Mouse (Mus musculus): ENCODE data around the gene Shkbp1. TPM values are rescaled to one million over a fixed set of nuclear protein-coding genes. Genes with fewer than 3 reads are reported as not detected.

The Shkbp1 gene
- polyA plus RNA-seq, 1 experiment = 18.4 TPM

DNA sequence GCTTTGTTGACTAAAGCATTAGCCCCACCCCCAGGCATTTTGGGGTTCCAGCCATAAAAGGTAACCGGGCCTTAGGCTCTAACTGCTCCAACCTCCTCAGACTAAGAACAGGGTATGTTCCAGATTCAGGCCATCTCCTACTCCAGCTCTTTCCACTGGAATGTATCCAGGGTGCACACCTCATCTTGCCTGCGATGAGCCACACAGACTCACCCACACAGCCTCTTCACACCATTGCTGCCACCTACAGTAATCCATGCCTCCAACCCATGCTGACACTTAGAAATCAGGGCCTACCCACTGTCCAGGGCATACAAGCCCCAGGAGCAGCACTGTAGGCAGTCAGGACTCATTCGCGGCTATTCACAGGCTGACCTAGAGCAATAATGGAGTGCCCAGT lies 16.7 kb downstream of the Shkbp1 start:
- H3K36me3 ChIP-seq (ENCODE audit: control insufficient read depth, insufficient read depth) = peaks cover 5% of the 10 kb centered on the region
- H3K4me2 ChIP-seq (ENCODE audit: low read depth) = no peak overlapping the region
- H3K79me2 ChIP-seq (ENCODE audit: control insufficient read depth, insufficient read depth) = no peaks in the 10 kb centered on the region
- H3ac ChIP-seq (ENCODE audit: control insufficient read depth, insufficient read length) = no peak overlapping the region
- no peaks in the 10 kb centered on the region for H3K27me3 ChIP-seq (ENCODE audit: control insufficient read depth, insufficient read depth, insufficient read length)
- TF ChIP-seq SRF (IDR thresholded peaks at IDR 0.05; ENCODE audit: control insufficient read depth, insufficient read length, low read depth) (no peak), MYOG (IDR thresholded peaks at IDR 0.05; ENCODE audit: control insufficient read depth in 1 of 3, insufficient read depth in 1 of 3, insufficient read length in 2 of 3, low read depth in 2 of 3) (no peak), POLR2A (IDR thresholded peaks at IDR 0.05; ENCODE audit: insufficient read length, low read depth) (no peak), POLR2AphosphoS2 (IDR thresholded peaks at IDR 0.05; ENCODE audit: insufficient read length, low read depth) (no peak), MAX (IDR thresholded peaks at IDR 0.05; ENCODE audit: low read depth) (no peak), REST (IDR thresholded peaks at IDR 0.05; ENCODE audit: insufficient read depth, insufficient read length) (no peak), TCF12 (IDR thresholded peaks at IDR 0.05; ENCODE audit: insufficient read depth, poor library complexity, severe bottlenecking) (no peak)
- H3K4me3 ChIP-seq = no peak overlapping the region

DNA sequence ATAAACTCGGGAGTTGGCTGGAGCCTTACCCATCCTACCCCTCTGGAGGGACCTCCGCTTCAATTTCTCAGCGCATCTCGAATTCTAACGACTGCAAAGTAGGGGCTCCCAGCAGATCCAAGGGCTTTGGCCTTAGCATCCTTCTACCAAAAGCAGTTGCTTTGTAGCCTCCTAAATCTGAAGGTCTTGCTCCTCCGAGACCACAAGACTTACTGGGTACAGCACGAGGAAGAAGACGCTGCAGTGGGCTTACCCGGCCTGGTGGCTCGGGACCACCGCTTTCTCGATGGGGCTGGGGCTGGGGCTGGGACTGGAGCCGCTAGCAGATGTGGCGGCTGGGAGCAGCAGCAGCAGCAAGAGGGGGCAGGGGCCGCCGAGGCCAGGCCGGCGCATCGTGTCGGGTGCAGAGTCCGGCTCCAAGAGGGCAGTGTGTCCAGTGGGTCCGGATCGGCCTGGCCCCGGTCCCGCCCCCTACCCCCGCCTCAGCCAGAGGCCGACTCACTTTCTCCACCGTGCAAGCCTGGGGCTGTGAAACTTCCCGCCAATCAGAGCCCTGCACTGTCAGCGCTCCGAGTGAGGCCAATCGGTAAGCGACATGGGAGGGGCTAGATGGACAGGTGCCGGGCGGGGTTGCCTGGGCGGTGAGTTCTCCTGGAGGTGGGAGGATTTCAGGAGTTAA lies 18.5 kb downstream of the Shkbp1 start, which contains the start of gene Ltbp4:
Gene Ltbp4 (minus strand): TSS at position 518 of the 679 bp plus-strand sequence.
- TF ChIP-seq MYOG (IDR thresholded peaks at IDR 0.05; ENCODE audit: control insufficient read depth in 1 of 3, insufficient read depth in 1 of 3, insufficient read length in 2 of 3, low read depth in 2 of 3) (no peak), TCF3 (IDR thresholded peaks at IDR 0.05; ENCODE audit: insufficient read length, low read depth) (no peak), POLR2A (IDR thresholded peaks at IDR 0.05; ENCODE audit: insufficient read length, low read depth) (no peak), CEBPB (IDR thresholded peaks at IDR 0.05; ENCODE audit: insufficient read depth, poor library complexity, severe bottlenecking) (no peak), SRF (IDR thresholded peaks at IDR 0.05; ENCODE audit: control insufficient read depth, insufficient read length, low read depth) (no peak), POLR2AphosphoS2 (IDR thresholded peaks at IDR 0.05; ENCODE audit: insufficient read length, low read depth) (no peak), REST (IDR thresholded peaks at IDR 0.05; ENCODE audit: insufficient read depth, insufficient read length) (no peak), MAX (IDR thresholded peaks at IDR 0.05; ENCODE audit: low read depth) (no peak), USF1 (IDR thresholded peaks at IDR 0.05; ENCODE audit: low read depth) (no peak), MYOD1 (IDR thresholded peaks at IDR 0.05; ENCODE audit: control insufficient read depth in 1 of 3, insufficient read length in 2 of 3, low read depth in 2 of 3) (no peak), TCF12 (IDR thresholded peaks at IDR 0.05; ENCODE audit: insufficient read depth, poor library complexity, severe bottlenecking) (no peak), E2F4 (IDR thresholded peaks at IDR 0.05; ENCODE audit: insufficient read depth) (no peak)
- no peaks in the 10 kb centered on the region for H3K27me3 ChIP-seq (ENCODE audit: control insufficient read depth, insufficient read depth, insufficient read length)

GRCm38 (mm10) chr7:27335928-27336823 lies 19.6 kb downstream of the Shkbp1 start:
- peak overlapping the region; percentile 93 for H3K4me2 ChIP-seq (ENCODE audit: low read depth)
- TF ChIP-seq CEBPB (IDR thresholded peaks at IDR 0.05; ENCODE audit: insufficient read depth, poor library complexity, severe bottlenecking) (no peak), MAX (IDR thresholded peaks at IDR 0.05; ENCODE audit: low read depth) (no peak), SRF (IDR thresholded peaks at IDR 0.05; ENCODE audit: control insufficient read depth, insufficient read length, low read depth) (no peak), MYOD1 (IDR thresholded peaks at IDR 0.05; ENCODE audit: control insufficient read depth in 1 of 3, insufficient read length in 2 of 3, low read depth in 2 of 3) (no peak), POLR2AphosphoS2 (IDR thresholded peaks at IDR 0.05; ENCODE audit: insufficient read length, low read depth) (peak; percentile 88), E2F4 (IDR thresholded peaks at IDR 0.05; ENCODE audit: insufficient read depth) (no peak), POLR2A (IDR thresholded peaks at IDR 0.05; ENCODE audit: insufficient read length, low read depth) (peak; percentile 88), TCF3 (IDR thresholded peaks at IDR 0.05; ENCODE audit: insufficient read length, low read depth) (no peak), REST (IDR thresholded peaks at IDR 0.05; ENCODE audit: insufficient read depth, insufficient read length) (peak; percentile 24), MYOG (IDR thresholded peaks at IDR 0.05; ENCODE audit: control insufficient read depth in 1 of 3, insufficient read depth in 1 of 3, insufficient read length in 2 of 3, low read depth in 2 of 3) (no peak), USF1 (IDR thresholded peaks at IDR 0.05; ENCODE audit: low read depth) (no peak), TCF12 (IDR thresholded peaks at IDR 0.05; ENCODE audit: insufficient read depth, poor library complexity, severe bottlenecking) (no peak)

More for the DNA sequence above, 18.5 kb downstream of the Shkbp1 start, which contains the start of gene Ltbp4:
- peak within 1 kb of the TSS; percentile 25 for H3K4me3 ChIP-seq
- no peaks in the 10 kb centered on the region for H3K79me2 ChIP-seq (ENCODE audit: control insufficient read depth, insufficient read depth)
- peaks cover 5% of the 10 kb centered on the region for H3K36me3 ChIP-seq (ENCODE audit: control insufficient read depth, insufficient read depth)
- H3ac ChIP-seq (ENCODE audit: control insufficient read depth, insufficient read length) = no peak within 1 kb of the TSS
- peak within 1 kb of the TSS; percentile 93 for H3K4me2 ChIP-seq (ENCODE audit: low read depth)

DNA sequence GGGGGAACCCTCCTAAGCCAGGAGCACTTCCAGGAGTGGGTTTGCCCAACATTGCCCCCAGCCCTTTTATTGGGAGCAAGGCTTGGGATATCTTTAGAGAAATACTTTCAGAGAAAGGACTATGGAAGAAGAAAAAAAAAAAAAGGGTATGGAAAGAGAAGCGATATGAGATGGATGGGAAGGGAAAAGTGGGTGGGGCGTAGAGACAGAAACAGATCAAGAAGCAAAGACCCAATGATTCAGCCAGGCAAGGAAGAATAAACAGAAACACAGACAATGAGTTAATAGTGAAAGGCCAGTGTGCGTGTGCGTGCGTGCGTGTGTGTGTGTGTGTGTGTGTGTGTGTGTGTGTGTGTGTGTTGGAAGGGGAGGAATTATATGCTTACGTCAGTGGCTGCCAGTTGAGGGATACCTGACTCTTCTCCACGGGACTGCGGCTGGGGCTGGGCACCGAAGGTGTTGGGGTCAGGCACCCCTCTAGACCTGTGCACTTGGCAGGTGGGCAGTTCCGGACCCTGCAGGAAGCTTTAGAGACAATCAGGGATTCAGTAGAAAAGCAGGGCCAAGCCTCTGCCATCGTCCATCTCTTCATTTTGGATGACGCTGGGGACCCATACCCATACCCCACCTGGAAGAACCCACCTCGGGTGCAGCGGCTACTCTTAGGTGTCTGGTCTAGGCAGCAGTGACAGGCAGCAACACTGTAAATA lies 20.7 kb downstream of the Shkbp1 start:
- H3K27me3 ChIP-seq (ENCODE audit: control insufficient read depth, insufficient read depth, insufficient read length) = no peaks in the 10 kb centered on the region

More at GRCm38 (mm10) chr7:27335928-27336823, 19.6 kb downstream of the Shkbp1 start:
- H3ac ChIP-seq (ENCODE audit: control insufficient read depth, insufficient read length) = no peak overlapping the region
- no peaks in the 10 kb centered on the region for H3K79me2 ChIP-seq (ENCODE audit: control insufficient read depth, insufficient read depth)
- peak overlapping the region; percentile 25 for H3K4me3 ChIP-seq
- H3K36me3 ChIP-seq (ENCODE audit: control insufficient read depth, insufficient read depth) = no peaks in the 10 kb centered on the region
- no peaks in the 10 kb centered on the region for H3K27me3 ChIP-seq (ENCODE audit: control insufficient read depth, insufficient read depth, insufficient read length)

More for the DNA sequence above, 20.7 kb downstream of the Shkbp1 start:
- H3K4me2 ChIP-seq (ENCODE audit: low read depth) = no peak overlapping the region
- peak overlapping the region; percentile 25 for H3K4me3 ChIP-seq
- H3K36me3 ChIP-seq (ENCODE audit: control insufficient read depth, insufficient read depth) = no peaks in the 10 kb centered on the region
- H3ac ChIP-seq (ENCODE audit: control insufficient read depth, insufficient read length) = no peak overlapping the region
- no peak for TF ChIP-seq SRF (IDR thresholded peaks at IDR 0.05; ENCODE audit: control insufficient read depth, insufficient read length, low read depth)
- no peak for TF ChIP-seq E2F4 (IDR thresholded peaks at IDR 0.05; ENCODE audit: insufficient read depth)
- TF ChIP-seq MAX (IDR thresholded peaks at IDR 0.05; ENCODE audit: low read depth) = no peak
- no peak for TF ChIP-seq TCF3 (IDR thresholded peaks at IDR 0.05; ENCODE audit: insufficient read length, low read depth)
- TF ChIP-seq REST (IDR thresholded peaks at IDR 0.05; ENCODE audit: insufficient read depth, insufficient read length) = no peak
- no peak for TF ChIP-seq USF1 (IDR thresholded peaks at IDR 0.05; ENCODE audit: low read depth)
- no peak for TF ChIP-seq MYOD1 (IDR thresholded peaks at IDR 0.05; ENCODE audit: control insufficient read depth in 1 of 3, insufficient read length in 2 of 3, low read depth in 2 of 3)
- no peak for TF ChIP-seq POLR2AphosphoS2 (IDR thresholded peaks at IDR 0.05; ENCODE audit: insufficient read length, low read depth)
- no peak for TF ChIP-seq CEBPB (IDR thresholded peaks at IDR 0.05; ENCODE audit: insufficient read depth, poor library complexity, severe bottlenecking)
- no peak for TF ChIP-seq TCF12 (IDR thresholded peaks at IDR 0.05; ENCODE audit: insufficient read depth, poor library complexity, severe bottlenecking)
- TF ChIP-seq POLR2A (IDR thresholded peaks at IDR 0.05; ENCODE audit: insufficient read length, low read depth) = no peak
- H3K79me2 ChIP-seq (ENCODE audit: control insufficient read depth, insufficient read depth) = no peaks in the 10 kb centered on the region
